ENCODE assay signal across 10 mouse cellular contexts in the genomic region with DNA sequence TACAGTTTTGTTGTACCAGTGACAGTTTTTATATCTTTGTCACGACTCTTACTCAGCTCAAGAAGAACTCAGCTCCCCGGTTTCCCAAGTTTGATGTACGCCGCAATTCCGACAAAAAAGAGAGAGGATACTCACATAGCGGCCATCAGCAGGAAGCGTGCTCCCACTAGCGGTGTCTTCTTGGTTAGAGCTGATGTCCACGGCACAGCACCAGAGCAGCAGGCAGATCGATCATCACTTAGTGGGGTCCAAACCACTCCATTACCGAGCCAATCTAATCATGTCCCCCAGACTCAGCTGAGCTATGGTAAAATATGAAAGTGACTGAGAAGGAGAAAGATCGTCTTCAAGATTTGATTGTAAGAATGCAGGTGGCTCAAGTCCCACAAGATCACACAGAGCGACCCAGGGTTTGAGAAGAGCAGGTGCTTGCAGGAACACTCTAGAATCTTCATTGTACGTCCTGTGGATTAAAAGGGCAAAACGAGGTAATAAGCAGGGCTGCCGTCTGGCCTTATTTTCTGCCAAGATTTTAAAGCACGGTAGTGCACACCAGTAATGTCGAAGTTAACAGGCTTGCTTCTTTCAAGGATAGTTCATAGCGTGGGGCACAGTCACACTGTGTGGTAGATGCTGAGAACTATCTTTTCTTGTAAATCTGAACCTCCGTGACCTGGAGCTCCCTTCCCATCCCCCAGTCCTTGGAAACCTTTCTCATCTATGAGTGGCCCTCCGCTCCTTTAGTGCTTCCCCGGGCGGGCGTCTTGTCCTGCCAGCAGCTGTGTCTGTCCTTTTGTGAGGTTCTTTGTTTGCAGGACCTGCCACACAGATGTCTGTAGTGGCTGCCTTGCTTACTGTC. TPM values are rescaled to one million over a fixed set of nuclear protein-coding genes. Genes with fewer than 3 reads are reported as not detected.
DNase-seq lines count a peak whose midpoint lies in the region; ATAC-seq and TF ChIP-seq lines count a peak whose summit lies in the region.
"Had no signal": no experiment of that assay in that cellular context is flagged by ENCODE, and none has a peak within 500 bp of the region (broad histone marks: within the 10 kb centered on the region; RNA-seq: fewer than 3 reads in every experiment).

No protein-coding gene starts in this region.

- DNase-seq in layer of hippocampus, adult 2 months (ENCODE audit: low spot score in 2 of 2), result no peak
- DNase-seq in layer of hippocampus, adult 8-10 months (ENCODE audit: low spot score in 2 of 2), result no peak
- DNase-seq in embryonic facial prominence, embryonic 11.5 days (ENCODE audit: low spot score), result peak; percentile 50
- no peak for DNase-seq in lung, adult 18-20 months
- no peak for DNase-seq in adrenal gland, adult (ENCODE audit: inconsistent age in 2 of 2, low spot score in 1 of 2)

- H3K9me3 ChIP-seq in embryonic facial prominence, embryonic 11.5 days (replicated peaks; ENCODE audit: control insufficient read depth, low read length), result no peaks in the 10 kb centered on the region
- no peaks in the 10 kb centered on the region for H3K9me3 ChIP-seq in hindbrain, embryonic 13.5 days
- no peaks in the 10 kb centered on the region for H3K9me3 ChIP-seq in neural tube, embryonic 13.5 days
- H3K9me3 ChIP-seq: embryonic facial prominence, embryonic 13.5 days; heart, embryonic 15.5 days had no signal

- ATAC-seq in embryonic facial prominence, embryonic 11.5 days (replicated peaks; ENCODE audit: insufficient number of reproducible peaks, low FRiP score, low TSS enrichment, low read depth), result peak; percentile 61
- ATAC-seq in hindbrain, embryonic 13.5 days (ENCODE audit: low FRiP score), result no peak
- ATAC-seq in neural tube, embryonic 13.5 days (ENCODE audit: low read depth), result 0 out of 2 replicates have a peak, but pooled peaks have one; percentile 24

- no peak overlapping the region for H3K4me3 ChIP-seq in layer of hippocampus, adult 2 months
- H3K4me3 ChIP-seq in embryonic facial prominence, embryonic 11.5 days (ENCODE audit: low read depth, low read length), result no peak overlapping the region
- no peak overlapping the region for H3K4me3 ChIP-seq in hindbrain, embryonic 13.5 days
- no peak overlapping the region for H3K4me3 ChIP-seq in neural tube, embryonic 13.5 days
- H3K4me3 ChIP-seq: embryonic facial prominence, embryonic 13.5 days; heart, embryonic 15.5 days had no signal

- peaks cover 29% of the 10 kb centered on the region for H3K27me3 ChIP-seq in embryonic facial prominence, embryonic 11.5 days (ENCODE audit: control insufficient read depth, insufficient read depth, low read length)
- H3K27me3 ChIP-seq in hindbrain, embryonic 13.5 days, result peaks cover 98% of the 10 kb centered on the region
- H3K27me3 ChIP-seq in neural tube, embryonic 13.5 days, result peaks cover 96% of the 10 kb centered on the region

- no peak overlapping the region for H3K9ac ChIP-seq in embryonic facial prominence, embryonic 11.5 days (replicated peaks; ENCODE audit: low read length)
- no peak overlapping the region; the same call in 1 of the 2 replicates for H3K9ac ChIP-seq in hindbrain, embryonic 13.5 days
- no peak overlapping the region for H3K9ac ChIP-seq in neural tube, embryonic 13.5 days
- H3K9ac ChIP-seq: embryonic facial prominence, embryonic 13.5 days; heart, embryonic 15.5 days had no signal

- peak; percentile 65 for TF ChIP-seq CTCF in layer of hippocampus, adult 2 months (conservative IDR thresholded peaks at IDR 0.05)

- no peaks in the 10 kb centered on the region for H3K36me3 ChIP-seq in embryonic facial prominence, embryonic 11.5 days (replicated peaks; ENCODE audit: control insufficient read depth, insufficient read depth, low read depth, low read length)
- H3K36me3 ChIP-seq in hindbrain, embryonic 13.5 days, result no peaks in the 10 kb centered on the region
- no peaks in the 10 kb centered on the region for H3K36me3 ChIP-seq in neural tube, embryonic 13.5 days
- H3K36me3 ChIP-seq: embryonic facial prominence, embryonic 13.5 days; heart, embryonic 15.5 days had no signal

- WGBS in embryonic facial prominence, embryonic 11.5 days, result 31% methylated on average over 24 of the region's 24 CpGs
- 27% methylated on average over 24 of the region's 24 CpGs for WGBS in hindbrain, embryonic 13.5 days
- WGBS in neural tube, embryonic 13.5 days, result 26% methylated on average over 24 of the region's 24 CpGs

- no peaks in the 10 kb centered on the region for H3K4me1 ChIP-seq in embryonic facial prominence, embryonic 11.5 days (ENCODE audit: control insufficient read depth, insufficient read depth, low read length)
- peaks cover 38% of the 10 kb centered on the region for H3K4me1 ChIP-seq in hindbrain, embryonic 13.5 days (replicated peaks)
- H3K4me1 ChIP-seq in neural tube, embryonic 13.5 days (replicated peaks), result peaks cover 32% of the 10 kb centered on the region

- no peak overlapping the region for H3K27ac ChIP-seq in layer of hippocampus, adult 2 months
- no peak overlapping the region for H3K27ac ChIP-seq in embryonic facial prominence, embryonic 11.5 days (replicated peaks; ENCODE audit: low read depth, low read length)
- peak overlapping the region; percentile 12; the same call in 1 of the 2 replicates for H3K27ac ChIP-seq in hindbrain, embryonic 13.5 days
- no peak overlapping the region for H3K27ac ChIP-seq in neural tube, embryonic 13.5 days (replicated peaks)
- H3K27ac ChIP-seq: embryonic facial prominence, embryonic 13.5 days; heart, embryonic 15.5 days had no signal

- H3K4me2 ChIP-seq in embryonic facial prominence, embryonic 11.5 days (ENCODE audit: low read depth, low read length), result no peak overlapping the region
- no peak overlapping the region for H3K4me2 ChIP-seq in hindbrain, embryonic 13.5 days
- H3K4me2 ChIP-seq in neural tube, embryonic 13.5 days, result 0 out of 2 replicates have a peak overlapping the region, but pooled peaks have one; percentile 25
- H3K4me2 ChIP-seq: embryonic facial prominence, embryonic 13.5 days; heart, embryonic 15.5 days had no signal

RNA-seq across cellular contexts. Expression of a gene that starts 20.5 kb away (rescaled TPM):
- total RNA-seq in layer of hippocampus, adult 2 months (2021), result 10 to 100 TPM; 13.0 to 17.3 TPM
- total RNA-seq in layer of hippocampus, adult 8-10 months (2022), result 10 to 100 TPM; 11.0 to 17.9 (median 15.7) TPM
- polyA plus RNA-seq in embryonic facial prominence, embryonic 11.5 days (2014; fragmentation: Nextera tagmentation; extraction: Ambion mirVana), result 12.4 and 13.1 TPM in 2 replicates
- polyA plus RNA-seq in hindbrain, embryonic 13.5 days (2015; fragmentation: Nextera tagmentation; extraction: Ambion mirVana), result 34.9 and 36.9 TPM in 2 replicates
- 19.0 and 26.5 TPM in 2 replicates for polyA plus RNA-seq in neural tube, embryonic 13.5 days (2015; fragmentation: Nextera tagmentation; extraction: Ambion mirVana)

RNA-seq across cellular contexts. Expression of a gene that starts 38.2 kb away (rescaled TPM):
- under 1 TPM; 0.49 to 0.61 TPM for total RNA-seq in layer of hippocampus, adult 2 months (2021)
- under 1 TPM; 0.31 to 0.74 (median 0.67) TPM for total RNA-seq in layer of hippocampus, adult 8-10 months (2022)
- polyA plus RNA-seq in embryonic facial prominence, embryonic 11.5 days (2014; fragmentation: Nextera tagmentation; extraction: Ambion mirVana), result 0.11 and 0.17 TPM in 2 replicates
- 0.47 and 0.73 TPM in 2 replicates for polyA plus RNA-seq in hindbrain, embryonic 13.5 days (2015; fragmentation: Nextera tagmentation; extraction: Ambion mirVana)
- polyA plus RNA-seq in neural tube, embryonic 13.5 days (2015; fragmentation: Nextera tagmentation; extraction: Ambion mirVana), result 0.59 and 1.1 TPM in 2 replicates
- polyA plus RNA-seq: embryonic facial prominence, embryonic 13.5 days; lung, embryonic 16.5 days had no signal
